In the genomic region with DNA sequence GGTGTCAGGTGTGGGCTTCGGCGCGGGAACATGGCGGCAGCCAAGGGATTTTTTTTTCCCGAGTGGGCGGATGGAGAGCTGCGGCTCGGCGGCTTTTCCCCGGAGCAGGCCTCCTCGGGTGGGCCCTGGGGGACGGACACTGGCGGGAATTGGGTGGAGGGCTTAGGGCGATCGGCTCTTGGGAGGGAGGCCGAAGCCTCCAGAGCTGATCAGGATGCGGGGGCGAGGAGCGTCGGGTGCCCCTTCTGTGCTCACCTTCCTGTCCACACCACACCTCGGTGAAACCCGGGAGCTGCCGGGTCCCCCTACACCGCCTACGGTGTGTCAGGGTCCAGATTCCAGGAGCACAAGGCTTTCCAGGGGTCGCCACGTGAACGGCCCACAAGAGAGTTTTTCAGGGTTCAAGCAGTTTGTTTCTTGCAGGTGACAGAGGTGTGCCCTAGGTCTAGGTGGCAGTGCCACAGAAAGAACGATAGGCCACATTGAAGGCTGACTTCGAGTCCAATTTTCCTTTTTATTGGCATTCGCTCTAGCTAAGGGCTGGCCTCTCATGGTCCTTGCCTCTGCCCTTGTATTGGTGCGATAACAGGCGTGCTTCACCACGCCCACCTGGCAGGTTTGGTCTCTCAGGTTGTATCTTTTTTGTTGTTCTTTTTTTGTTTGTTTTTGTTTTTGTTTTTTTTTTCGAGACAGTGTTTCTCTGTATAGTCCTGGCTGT, we compare ENCODE assay signal across 8 mouse cellular contexts. TPM values are rescaled to one million over a fixed set of nuclear protein-coding genes. Genes with fewer than 3 reads are reported as not detected.
A peak's percentile ranks its signal among the peaks of the same experiment; 100 is the strongest.
DNase-seq lines count a peak whose midpoint lies in the region; ATAC-seq and TF ChIP-seq lines count a peak whose summit lies in the region.

No protein-coding gene starts in this region.

- WGBS in forebrain, embryonic 14.5 days: 5% methylated on average over 35 of the region's 35 CpGs
- WGBS in intestine, postnatal 0 days: 2% methylated on average over 35 of the region's 35 CpGs

- H3K4me1 ChIP-seq in forebrain, embryonic 14.5 days (ENCODE audit: control insufficient read depth, insufficient read depth, low read length): peaks cover 5% of the 10 kb centered on the region; the same call in 1 of the 2 replicates
- peaks cover 11% of the 10 kb centered on the region; the same call in 1 of the 2 replicates for H3K4me1 ChIP-seq in intestine, postnatal 0 days (replicated peaks; ENCODE audit: control insufficient read depth, insufficient read depth, low read length)

- peak overlapping the region; percentile 89 for H3K4me2 ChIP-seq in forebrain, embryonic 14.5 days (ENCODE audit: low read length)
- peak overlapping the region; percentile 95 for H3K4me2 ChIP-seq in intestine, postnatal 0 days (replicated peaks; ENCODE audit: low read depth)

- no peaks in the 10 kb centered on the region for H3K36me3 ChIP-seq in forebrain, embryonic 14.5 days (ENCODE audit: control insufficient read depth, insufficient read depth, low read length)
- H3K36me3 ChIP-seq in intestine, postnatal 0 days (ENCODE audit: control insufficient read depth, insufficient read depth): no peaks in the 10 kb centered on the region

- peak overlapping the region; percentile 89 for H3K9ac ChIP-seq in forebrain, embryonic 14.5 days (ENCODE audit: low read length)
- H3K9ac ChIP-seq in intestine, postnatal 0 days (ENCODE audit: low read depth, low read length): peak overlapping the region; percentile 90

- no peaks in the 10 kb centered on the region for H3K27me3 ChIP-seq in forebrain, embryonic 14.5 days (replicated peaks; ENCODE audit: control insufficient read depth, insufficient read depth, low read length)
- H3K27me3 ChIP-seq in intestine, postnatal 0 days (replicated peaks; ENCODE audit: control insufficient read depth, insufficient read depth, low read length): no peaks in the 10 kb centered on the region

- no peak for TF ChIP-seq CTCF in layer of hippocampus, adult 2 months (conservative IDR thresholded peaks at IDR 0.05)
- TF ChIP-seq CTCF in intestine, postnatal 0 days (IDR thresholded peaks at IDR 0.05; ENCODE audit: low read depth): no peak

- ATAC-seq in forebrain, embryonic 14.5 days: peak; percentile 74
- peak; percentile 60 for ATAC-seq in intestine, postnatal 0 days
- no peak for ATAC-seq in erythroid progenitor cell, adult 5-6 weeks (replicated peaks; ENCODE audit: low FRiP score, poor library complexity, severe bottlenecking)

- H3K27ac ChIP-seq in layer of hippocampus, adult 2 months: peak overlapping the region; percentile 93
- peak overlapping the region; percentile 27; the same call in 1 of the 2 replicates for H3K27ac ChIP-seq in forebrain, embryonic 14.5 days (ENCODE audit: low read depth, low read length)
- peak overlapping the region; percentile 98 for H3K27ac ChIP-seq in intestine, postnatal 0 days (ENCODE audit: low read depth, low read length)

- H3K4me3 ChIP-seq in layer of hippocampus, adult 2 months: peak overlapping the region; percentile 66
- peak overlapping the region; percentile 83 for H3K4me3 ChIP-seq in forebrain, embryonic 14.5 days (ENCODE audit: low read depth, low read length)
- peak overlapping the region; percentile 78 for H3K4me3 ChIP-seq in intestine, postnatal 0 days (ENCODE audit: low read depth, low read length)

- no peak for DNase-seq in layer of hippocampus, adult 2 months (ENCODE audit: low spot score in 2 of 2)
- DNase-seq in layer of hippocampus, postnatal 10 days (ENCODE audit: low spot score in 2 of 2): no peak
- DNase-seq in NIH3T3 (ENCODE audit: low read depth): peak; percentile 57
- no peak for DNase-seq in forebrain, embryonic 14.5 days (ENCODE audit: low spot score)
- DNase-seq in lung, postnatal 10 days: peak; percentile 16
- no peak for DNase-seq in T-cell, adult 2 months (ENCODE audit: low spot score)

- H3K9me3 ChIP-seq in forebrain, embryonic 14.5 days (replicated peaks; ENCODE audit: control insufficient read depth, low read length): no peaks in the 10 kb centered on the region
- H3K9me3 ChIP-seq in intestine, postnatal 0 days (ENCODE audit: control insufficient read depth): no peaks in the 10 kb centered on the region

RNA-seq across cellular contexts. Expression of a gene that starts 0.5 kb away (rescaled TPM):
- 10 to 100 TPM; 32.9 to 34.6 TPM for total RNA-seq in layer of hippocampus, adult 2 months (2021)
- total RNA-seq in layer of hippocampus, postnatal 10 days (2021): 10 to 100 TPM; 35.5 to 39.9 TPM
- polyA plus RNA-seq in forebrain, embryonic 14.5 days (2014; fragmentation: Nextera tagmentation; extraction: Ambion mirVana): 12.2 and 15.7 TPM in 2 replicates
- polyA plus RNA-seq in intestine, postnatal 0 days (2015; fragmentation: Nextera tagmentation; extraction: Ambion mirVana): 21.0 and 24.3 TPM in 2 replicates
- 1.4 and 4.2 TPM in 2 replicates for total RNA-seq in erythroid progenitor cell, adult 5-6 weeks (2015; ENCODE audit: low replicate concordance)
- total RNA-seq in erythroid progenitor cell, adult 5-6 weeks (2017; ENCODE audit: low replicate concordance): 2.3 and 4.2 TPM in 2 replicates

Comparison
In these comparisons a context has a peak if more than half of its experiments do, and no peak if none do; other contexts are left out.
1. DNase-seq: peak in NIH3T3 (single experiment) and lung, postnatal 10 days (single experiment); none in layer of hippocampus, adult 2 months (0 of 2), layer of hippocampus, postnatal 10 days (0 of 2), forebrain, embryonic 14.5 days (single experiment) and T-cell, adult 2 months (single experiment).
2. H3K27ac ChIP-seq: peak in every context shown above with its lines; median percentile 98 in intestine, postnatal 0 days; 93 in layer of hippocampus, adult 2 months; 27 in forebrain, embryonic 14.5 days.
3. RNA of a gene that starts 0.5 kb away (total RNA-seq): 35.5 to 39.9 TPM in layer of hippocampus, postnatal 10 days and 32.9 to 34.6 TPM in layer of hippocampus, adult 2 months; 1.4 to 4.2 TPM in erythroid progenitor cell, adult 5-6 weeks; every median in the first group is over 4 times any median in the second.
4. Peak in every context shown above with its lines, with median percentiles within 50 percentile points of each other: H3K4me3 ChIP-seq.